Mouse (Mus musculus) megakaryocyte, adult 5-6 weeks (primary cell): Measurements from ENCODE around the gene Arhgap30. TPM values are rescaled to one million over a fixed set of nuclear protein-coding genes. Genes with fewer than 3 reads are reported as not detected.

Source experiments
- ATAC-seq: 2 replicates; pipeline ENCODE4 v1.8.0; 2016; ENCODE audit warnings: mild to moderate bottlenecking, inconsistent platforms; ENCODE audit not compliant: poor library complexity, severe bottlenecking
- total RNA-seq, 2 experiments: library from RNA; stranded (forward) in 1 of 2; stranded (reverse) in 1 of 2; fragments of 153-499, 151-499 nt in 1 of 2; fragments of 221-1000, 200-1000 nt in 1 of 2; gene quantifications; 2 replicates each; pipeline versions ENCODE4 v1.2.3 to v1.2.4; 2015 to 2017

Gene Arhgap30
- total RNA-seq, 2 experiments from 2014 or later, result 95.6 to 231 TPM

- no peak for ATAC-seq
Observed at GRCm38 (mm10) chr1:171424638-171425037, 35.9 kb downstream of the Arhgap30 start.

- ATAC-seq, result no peak
Observed at GRCm38 (mm10) chr1:171425126-171425525, 36.4 kb downstream of the Arhgap30 start.

DNA sequence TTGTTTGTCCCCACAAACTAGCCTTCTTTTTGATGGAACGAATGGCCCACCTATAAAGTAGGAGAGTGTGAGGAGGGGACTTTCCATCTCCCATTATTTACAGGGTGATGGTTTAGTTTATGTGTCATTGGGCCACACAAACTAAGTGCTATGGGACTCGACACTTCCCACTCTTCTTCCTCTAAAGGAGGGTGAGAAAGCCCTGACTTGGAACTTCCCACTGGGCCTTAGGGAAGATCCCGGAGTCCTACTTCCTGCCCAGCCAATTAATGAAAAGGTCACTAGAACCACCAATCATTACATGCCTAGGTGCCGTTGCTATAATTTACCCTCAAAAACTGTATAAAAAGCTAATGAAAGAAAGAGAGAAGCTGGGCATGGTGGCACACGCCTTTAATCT is 43.4 kb downstream of the Arhgap30 start:
- ATAC-seq, result no peak

DNA sequence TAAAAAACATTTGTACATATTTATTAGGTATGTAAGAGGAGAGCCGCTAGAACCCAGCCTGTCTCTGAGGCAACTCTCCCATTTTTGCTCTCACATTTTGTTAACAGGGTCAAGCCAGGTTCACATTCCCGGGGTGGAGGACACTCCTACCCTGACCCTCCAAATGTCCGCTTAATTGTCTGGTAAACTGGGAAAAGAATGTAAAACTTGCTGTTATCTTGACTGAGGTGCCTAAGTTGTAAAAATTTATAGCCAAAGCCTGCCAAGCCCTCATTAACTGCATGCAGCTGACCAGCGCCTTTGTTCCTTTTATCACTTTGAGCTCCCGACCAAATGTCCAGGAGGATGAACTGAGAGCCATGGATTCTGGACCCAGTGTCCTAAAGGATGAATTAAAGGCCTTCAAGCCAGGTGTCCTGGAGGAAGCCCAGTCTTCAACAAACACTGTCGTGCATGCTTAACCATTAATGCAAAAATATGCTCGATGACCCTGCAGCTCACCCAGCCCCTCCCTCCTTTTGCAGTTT is 46.6 kb downstream of the Arhgap30 start:
- no peak for ATAC-seq

- ATAC-seq, result no peak
Observed at GRCm38 (mm10) chr1:171435974-171436373, 47.2 kb downstream of the Arhgap30 start.

DNA sequence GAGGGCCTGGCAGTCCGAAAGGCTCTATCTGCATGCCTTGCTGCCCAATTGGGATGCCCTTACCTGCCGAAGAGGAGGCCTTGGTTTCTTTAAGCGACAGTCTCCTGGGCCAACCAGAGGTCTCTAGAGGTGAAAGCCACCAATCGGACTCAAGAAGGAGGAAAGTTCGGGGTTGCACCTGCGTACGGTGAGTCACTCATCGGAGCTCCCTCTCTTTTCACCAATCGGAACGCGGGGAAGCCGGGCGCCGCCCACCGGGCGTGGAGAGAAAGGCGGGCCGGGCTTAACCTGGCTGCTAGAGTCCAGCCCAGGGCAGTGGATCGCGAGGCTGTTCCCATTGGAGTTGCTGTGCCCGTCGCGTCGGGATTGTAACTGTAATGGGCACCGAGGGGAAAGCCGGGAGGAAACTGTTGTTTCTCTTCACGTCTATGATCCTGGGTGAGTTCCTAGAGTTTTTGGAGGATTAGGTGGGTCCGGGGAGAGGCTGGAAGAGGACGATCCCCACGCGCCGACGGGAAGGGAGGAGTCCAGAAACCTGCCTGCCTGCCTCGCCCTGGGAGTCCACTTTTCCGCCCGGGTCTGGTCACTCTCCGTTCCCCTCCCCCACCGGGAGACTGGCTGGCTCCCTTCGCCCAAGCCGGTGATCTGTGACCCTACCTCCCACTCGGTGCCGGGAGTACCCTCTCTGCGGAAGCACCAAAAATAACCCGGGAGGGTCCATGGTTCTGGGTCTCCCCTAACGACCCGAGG is 48.7 kb downstream of the Arhgap30 start, which contains the start of gene F11r:
Gene F11r (plus strand): TSS at position 272 of the 750 bp plus-strand sequence.
- peak; percentile 81 for ATAC-seq

DNA sequence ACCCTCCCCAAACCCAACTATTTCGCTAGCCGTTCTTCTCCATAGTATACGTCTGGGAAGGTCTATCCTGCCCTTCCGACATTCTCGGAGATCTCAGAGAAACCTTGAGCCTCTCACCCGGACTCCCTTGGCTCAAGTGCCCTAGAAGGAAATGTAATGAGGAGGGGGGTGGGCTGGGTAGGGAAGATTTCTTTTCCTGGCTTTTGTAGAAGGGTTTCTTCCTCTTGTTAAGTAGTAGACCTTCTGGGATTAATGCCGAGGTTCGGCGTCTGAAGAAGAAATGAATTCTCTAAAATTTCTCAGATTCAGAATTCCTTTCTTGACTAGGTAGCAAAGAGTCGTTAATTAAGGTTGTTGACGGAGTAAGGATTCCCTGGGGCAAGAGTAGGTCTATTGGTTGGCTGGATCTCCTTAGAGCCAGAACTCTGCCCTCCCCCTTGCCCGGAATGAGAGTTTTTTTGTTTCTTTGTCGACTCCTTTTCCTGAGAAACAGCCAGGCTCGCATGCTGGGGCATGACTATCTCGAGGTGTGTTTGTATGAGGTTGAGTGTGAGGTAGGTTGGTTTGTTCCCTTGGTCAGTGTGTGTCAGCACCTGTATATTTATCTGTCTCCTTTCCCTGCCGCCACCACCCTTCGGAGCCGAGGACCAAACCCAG is 49.4 kb downstream of the Arhgap30 start:
- ATAC-seq, result no peak

GRCm38 (mm10) chr1:171439072-171439471 is 50.3 kb downstream of the Arhgap30 start:
- ATAC-seq, result no peak

DNA sequence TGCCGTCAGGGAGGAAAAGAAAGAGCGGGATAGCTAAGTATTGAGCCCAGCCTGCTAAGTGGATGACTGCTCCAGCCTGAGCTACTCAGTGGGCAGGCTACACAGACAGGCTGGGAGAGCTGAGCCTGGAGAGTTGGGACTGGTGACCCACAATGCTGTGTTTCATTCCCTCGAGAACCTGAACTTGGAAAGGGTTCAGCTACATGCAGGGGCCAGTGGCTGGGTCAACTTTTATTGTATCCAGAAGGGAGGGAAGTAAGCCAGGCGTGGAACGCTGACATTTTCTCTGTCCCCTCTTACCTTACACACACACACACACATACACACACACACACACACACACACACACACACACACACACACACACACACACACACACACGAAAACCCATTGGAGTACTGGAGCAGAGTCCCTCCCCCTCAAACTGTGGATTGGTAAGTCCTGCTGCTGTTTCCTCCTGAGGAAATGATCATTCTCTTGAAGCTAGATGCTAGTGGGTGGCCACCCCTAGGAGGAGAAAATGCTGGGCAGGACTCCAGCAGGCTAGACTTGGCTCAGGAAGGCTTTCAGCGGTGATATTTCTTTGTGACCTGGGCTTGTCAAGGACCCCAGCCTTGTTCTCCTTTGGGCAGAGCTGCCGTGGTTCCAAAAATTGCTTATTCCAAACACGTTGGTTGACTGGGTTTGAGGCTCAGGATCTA is 51.4 kb downstream of the Arhgap30 start:
- ATAC-seq, result no peak

GRCm38 (mm10) chr1:171441466-171442412 is 53.0 kb downstream of the Arhgap30 start:
- peak; percentile 58 for ATAC-seq

DNA sequence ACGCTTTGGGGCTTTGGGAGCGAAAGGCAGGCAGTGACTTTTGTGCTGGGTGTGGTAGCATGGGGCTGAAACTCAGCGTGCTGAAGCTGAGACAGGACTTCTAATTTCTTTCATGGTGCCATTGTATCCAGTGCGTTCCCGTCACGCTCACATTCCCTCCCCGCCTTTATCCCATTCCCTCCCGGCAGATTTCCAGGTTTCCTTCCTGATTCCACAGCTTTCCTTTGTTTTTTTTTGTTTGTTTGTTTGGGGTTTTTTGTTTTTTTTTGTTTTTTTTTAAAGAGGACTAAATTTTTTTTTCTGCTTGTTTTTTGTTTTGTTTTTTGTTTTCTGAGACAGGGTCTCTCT is 53.6 kb downstream of the Arhgap30 start:
- no peak for ATAC-seq

DNA sequence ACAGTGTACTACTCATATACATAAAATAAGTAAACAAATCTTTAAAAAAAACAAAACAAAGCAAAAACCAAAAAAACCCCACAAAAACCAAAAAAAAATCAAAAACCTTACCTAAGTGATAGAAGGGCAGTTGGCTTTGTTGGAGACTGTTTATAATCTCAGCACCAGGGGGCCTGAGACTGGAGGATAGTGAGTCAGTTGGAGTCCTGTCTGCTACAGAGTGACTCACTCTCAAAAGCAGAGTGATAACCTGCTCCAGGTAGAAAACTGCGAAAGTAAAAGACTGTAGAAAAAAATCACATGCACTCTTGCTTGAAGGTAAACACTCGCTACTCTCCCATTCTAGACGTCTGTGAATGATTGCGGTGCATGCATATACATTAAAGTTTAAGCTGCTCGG is 56.3 kb downstream of the Arhgap30 start:
- ATAC-seq, result no peak

GRCm38 (mm10) chr1:171446854-171447253 is 58.1 kb downstream of the Arhgap30 start:
- no peak for ATAC-seq

- ATAC-seq, result no peak
Observed at GRCm38 (mm10) chr1:171447692-171448091, 58.9 kb downstream of the Arhgap30 start.

- ATAC-seq, result no peak
Observed at GRCm38 (mm10) chr1:171450062-171450461, 61.3 kb downstream of the Arhgap30 start.

DNA sequence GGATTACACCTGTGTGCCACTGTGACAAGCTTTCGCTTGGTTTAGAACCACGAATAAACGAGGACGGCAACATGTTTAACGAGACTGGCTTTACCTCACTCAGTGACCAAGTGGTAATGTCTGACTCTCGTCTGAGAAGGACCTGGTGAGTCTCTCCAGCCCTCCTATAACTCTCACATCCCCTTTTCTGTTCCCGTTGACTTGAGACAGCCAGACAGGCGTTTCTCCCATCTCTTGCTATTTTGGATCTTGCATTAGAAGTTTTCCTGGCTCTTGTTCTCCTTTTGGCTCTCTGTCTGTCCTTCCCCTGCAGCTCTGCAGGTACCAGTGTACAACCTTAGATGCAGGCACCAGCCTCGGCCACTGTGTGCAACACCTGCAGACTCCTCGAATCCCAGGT is 62.2 kb downstream of the Arhgap30 start:
- peak; percentile 91 for ATAC-seq

- no peak for ATAC-seq
Observed at GRCm38 (mm10) chr1:171452522-171452921, 63.8 kb downstream of the Arhgap30 start.

GRCm38 (mm10) chr1:171452923-171453322 is 64.2 kb downstream of the Arhgap30 start:
- ATAC-seq, result peak; percentile 54

GRCm38 (mm10) chr1:171454926-171455325 is 66.2 kb downstream of the Arhgap30 start:
- ATAC-seq, result no peak

GRCm38 (mm10) chr1:171457568-171457967 is 68.8 kb downstream of the Arhgap30 start:
- no peak for ATAC-seq
